Mouse (Mus musculus) layer of hippocampus, adult 9-11 months (tissue): ENCODE measurements around the gene Trmt44.
A peak's percentile ranks its signal among the peaks of the same experiment; 100 is the strongest.

ENCODE experiments used
- DNase-seq: peaks from one replicate; pipeline ENCODE4 v3.0.0; 2022

Trmt44 gene

DNA sequence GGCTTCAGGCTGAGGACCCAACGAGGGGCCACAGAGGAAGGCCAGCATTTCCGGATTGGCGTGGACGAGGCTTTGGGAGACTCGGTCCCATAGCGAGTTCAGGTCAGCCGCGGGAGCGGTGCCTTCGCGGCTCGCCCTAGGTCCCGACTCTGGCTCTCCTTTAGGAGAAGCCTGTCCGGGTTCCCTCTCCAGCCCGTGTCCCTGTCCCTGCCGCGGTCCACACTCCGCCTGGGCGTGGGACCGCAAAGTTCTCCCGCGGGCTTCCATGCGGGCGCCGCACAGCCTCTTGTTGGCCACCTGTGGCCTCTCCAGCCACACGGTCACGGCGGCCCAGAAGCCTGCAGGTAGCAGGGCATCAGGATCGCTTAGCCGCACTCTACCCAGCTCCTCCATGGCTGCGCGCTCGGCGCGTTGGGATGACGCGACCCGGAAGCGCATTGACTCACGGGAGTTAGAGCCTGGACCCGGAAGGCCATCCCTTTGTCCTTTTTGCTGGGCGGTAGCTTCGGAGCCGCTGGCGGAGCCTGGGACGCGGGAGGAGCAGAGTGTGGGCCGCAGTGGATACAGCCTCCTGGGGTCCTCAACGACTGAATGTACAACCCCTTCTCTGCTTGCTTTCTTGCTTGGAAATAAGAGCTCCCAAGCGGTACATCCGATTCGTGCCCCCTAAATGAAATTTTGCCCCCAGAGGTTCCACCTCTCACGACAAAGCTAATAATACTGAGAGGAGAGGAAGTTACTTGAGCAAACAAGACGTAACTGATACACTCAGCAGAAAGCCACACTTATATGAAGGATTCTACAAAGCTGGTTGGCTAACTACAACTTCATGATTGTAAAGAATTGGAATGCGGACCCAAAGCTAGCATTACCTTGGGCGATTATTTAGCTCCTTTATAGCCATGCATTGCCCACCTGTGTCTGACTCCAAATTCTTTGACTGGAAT lies at the start of gene Trmt44:
TSS of gene Trmt44 (minus strand) at position 418 of the 947 bp plus-strand sequence.
- DNase-seq: peak; percentile 91

DNA sequence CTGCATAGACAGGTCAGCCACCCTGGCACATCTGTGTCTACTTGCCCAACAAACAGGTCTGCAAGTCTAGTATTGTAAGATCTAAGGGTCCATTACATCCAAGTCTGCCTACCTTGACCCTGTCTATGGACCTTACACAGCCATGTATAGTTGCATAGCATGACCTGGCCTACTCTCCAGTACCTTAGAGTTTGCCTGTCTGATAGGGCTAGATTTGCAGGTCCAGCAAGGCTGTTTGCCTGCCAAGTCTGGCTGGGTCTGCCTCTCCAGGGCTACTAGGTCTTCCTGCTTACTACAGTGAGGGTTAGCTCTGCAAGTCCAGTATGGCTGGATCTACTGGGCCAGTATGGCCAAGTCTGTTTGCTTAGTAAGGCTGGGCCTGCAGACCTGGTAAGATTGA lies 49.0 kb upstream of the Trmt44 start:
- no peak for DNase-seq

DNA sequence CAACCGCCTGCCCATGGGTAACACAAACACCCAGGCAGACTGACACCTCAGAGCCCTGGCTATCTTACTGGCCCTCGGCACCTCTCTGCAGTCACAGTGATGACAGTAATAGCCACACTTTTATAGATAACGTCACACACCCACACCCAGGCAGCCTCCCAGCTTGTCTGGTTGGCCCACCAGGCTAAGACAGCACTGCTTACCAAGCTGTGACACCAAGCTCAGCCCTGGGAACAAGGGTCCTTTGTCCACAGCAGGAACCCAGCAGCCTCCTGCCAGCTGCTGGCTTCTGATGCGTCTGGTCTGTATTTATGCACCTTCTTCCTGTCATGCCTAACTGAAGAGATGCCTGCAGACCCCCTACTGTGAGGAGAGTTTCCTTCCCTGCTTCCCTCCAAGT lies 46.2 kb upstream of the Trmt44 start:
- DNase-seq: peak; percentile 34

DNA sequence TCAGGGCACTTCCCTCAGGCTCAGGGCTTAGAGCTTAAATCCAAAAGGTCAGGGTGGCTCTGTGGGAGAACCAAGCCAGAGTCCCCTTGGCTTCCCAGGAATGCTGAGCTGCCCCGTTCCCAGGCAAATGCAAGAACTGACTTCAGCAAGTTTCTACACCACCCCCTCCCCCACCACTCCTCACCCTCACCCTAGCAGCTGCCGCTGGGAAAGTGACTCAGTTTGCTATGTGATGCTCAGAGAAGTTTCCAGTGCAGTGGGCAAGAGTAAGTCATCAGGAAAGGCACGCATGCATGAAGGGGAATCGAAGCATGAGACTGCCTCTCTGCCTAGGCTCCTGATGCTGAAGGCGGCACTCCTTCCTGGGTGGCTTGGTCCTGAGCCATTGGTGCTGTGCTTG lies 42.1 kb upstream of the Trmt44 start:
- no peak for DNase-seq

DNA sequence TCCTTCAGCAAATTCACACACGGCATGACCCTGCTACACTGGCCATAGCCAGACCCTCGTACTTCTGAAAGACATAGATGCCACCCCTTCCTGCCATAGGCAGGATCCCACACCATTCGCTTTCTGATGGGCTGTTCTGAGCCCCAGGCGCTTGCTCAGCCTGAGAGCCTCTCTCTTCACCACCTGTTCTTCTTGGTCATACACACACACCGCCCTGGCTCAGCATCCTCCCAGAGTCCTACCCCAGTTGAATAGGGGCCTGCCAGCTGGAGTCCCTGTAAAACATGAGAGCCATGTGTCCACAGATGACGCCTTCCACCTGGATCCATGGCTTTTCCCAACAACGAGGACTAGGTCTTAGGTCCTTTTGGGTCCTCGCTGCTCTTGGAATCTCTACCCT lies 37.9 kb upstream of the Trmt44 start:
- no peak for DNase-seq

DNA sequence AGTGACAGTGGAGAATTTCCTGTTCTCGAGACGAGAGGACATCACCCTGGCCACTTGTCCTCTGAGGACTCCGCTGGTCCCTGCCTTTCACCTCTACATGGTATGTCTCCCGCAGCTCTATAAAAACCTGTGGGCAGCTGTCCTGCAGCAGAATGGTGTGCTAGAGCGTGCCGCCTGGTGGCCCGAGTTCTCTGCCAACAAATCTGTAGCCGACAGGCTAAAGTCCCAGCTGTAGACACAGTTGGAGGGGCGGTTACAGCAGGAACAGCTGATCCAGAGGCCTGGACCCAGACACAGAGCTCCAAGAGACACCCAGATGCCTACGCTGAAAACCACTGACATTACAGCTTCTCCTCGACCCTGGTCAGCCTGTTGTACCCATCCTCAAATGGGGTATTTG lies 37.0 kb upstream of the Trmt44 start:
- peak; percentile 30 for DNase-seq

DNA sequence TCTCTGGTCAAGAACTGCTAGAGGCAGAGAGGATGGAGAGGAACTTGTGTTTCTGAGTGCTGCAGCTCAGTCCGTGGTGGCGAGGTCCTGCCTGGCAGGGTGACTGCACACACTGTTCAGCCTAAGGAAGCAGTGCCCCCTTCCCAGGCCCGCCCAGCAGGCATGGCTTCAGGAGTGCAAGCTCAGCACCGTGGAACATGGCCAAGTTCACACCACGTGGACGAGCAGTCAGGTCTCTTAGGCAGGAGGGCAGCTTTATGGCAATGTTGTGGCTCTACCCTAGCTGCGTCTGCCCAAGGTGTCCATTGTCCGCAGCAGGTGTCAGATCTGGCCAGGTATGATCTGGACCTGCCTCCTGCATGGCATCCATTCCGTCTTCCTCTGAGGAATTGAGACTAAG lies 36.3 kb upstream of the Trmt44 start:
- no peak for DNase-seq

DNA sequence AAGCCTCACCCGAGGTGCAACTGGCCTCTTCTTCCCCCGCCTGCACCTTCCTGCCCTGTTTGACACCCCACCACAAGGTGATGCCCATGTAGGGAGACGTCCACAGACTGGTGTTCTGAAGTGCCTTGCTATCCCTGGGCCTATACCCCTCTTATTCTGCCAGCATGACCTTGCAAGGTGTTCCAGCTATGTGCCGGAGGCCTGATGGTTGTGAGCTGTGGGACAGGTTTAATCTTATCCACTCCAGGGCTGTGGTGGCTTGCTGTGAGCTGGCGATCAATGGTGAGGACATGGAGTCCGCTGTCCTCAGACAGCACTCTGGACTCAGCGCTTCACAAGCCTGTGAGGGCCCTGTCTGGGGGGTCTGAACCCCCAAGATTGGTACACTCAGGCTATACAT lies 35.5 kb upstream of the Trmt44 start:
- no peak for DNase-seq

DNA sequence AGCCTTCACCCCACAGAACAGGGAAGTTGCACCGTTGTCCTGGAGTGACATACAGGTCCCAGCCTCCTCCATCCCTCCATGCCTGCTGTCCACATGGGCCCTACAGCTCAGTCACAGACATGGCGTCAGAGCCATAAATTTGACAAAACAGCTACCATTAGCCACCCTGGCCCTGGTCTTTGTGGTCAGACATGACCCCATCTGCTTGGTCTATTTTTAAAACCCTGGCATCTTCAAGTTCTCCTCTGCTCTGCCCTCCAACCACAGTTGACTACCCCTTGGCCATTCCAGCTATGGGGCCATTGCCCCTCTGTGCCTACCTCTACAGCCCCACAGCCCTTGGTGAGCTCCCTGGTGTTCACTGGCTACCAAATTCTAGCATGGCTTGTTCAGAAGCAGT lies 35.1 kb upstream of the Trmt44 start:
- DNase-seq: no peak

DNA sequence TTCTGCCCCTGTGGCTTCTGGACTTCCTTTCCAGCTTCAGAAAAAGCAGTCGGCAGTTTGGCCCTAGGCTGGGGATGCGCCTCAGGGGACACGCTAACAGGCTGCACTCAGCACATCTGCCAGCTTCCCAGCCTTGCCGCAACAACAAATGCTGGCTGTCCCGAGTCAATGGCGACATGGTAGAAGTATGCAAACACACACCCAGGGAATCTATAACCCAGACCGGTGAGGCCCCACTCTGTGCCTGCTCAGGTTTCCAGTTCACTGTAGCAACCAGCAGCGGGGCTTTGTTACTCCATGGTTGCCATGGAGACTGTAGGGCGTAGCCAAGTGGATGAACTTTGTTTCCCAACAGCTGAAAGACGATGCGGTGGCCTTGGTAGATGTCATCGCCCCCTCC lies 34.5 kb upstream of the Trmt44 start:
- DNase-seq: no peak

DNA sequence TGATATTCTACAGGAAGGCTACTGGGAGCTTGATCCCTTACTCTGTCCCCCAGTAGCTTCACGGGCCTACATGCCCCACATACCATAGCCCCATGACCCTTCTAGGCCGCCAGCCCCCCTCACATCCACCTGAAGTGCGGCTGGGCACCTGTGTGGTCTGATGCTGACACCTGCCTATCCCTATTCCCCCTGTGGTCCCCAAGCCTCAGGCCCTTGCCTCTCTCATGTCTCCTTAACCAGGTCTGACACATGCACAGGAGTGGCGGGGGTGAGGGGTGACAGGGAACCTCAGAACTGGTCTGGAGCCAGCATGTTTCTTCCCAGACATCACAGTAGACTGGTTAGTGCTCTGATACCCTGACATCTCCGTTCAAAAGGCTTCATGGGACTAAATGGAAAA lies 33.7 kb upstream of the Trmt44 start:
- DNase-seq: no peak

DNA sequence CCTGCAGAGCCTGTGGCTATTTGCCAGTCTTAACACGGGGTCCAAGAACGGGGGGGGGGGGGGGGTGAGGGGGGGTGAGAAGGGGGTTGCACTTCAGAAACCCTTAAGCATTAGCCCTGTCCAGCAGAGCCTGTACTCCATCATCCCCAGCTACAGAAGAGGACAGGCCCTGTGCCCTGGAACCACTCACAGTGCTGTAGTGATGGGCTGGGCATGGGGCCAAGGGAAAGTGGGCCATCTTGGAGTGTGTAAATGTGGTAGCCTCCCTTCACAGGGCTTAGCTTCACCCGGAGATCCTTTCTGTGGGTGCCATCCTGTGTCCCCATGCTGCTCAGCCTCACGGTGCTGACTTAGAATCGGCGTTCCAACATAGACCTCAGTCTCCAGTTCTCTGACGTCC lies 32.9 kb upstream of the Trmt44 start:
- DNase-seq: no peak

DNA sequence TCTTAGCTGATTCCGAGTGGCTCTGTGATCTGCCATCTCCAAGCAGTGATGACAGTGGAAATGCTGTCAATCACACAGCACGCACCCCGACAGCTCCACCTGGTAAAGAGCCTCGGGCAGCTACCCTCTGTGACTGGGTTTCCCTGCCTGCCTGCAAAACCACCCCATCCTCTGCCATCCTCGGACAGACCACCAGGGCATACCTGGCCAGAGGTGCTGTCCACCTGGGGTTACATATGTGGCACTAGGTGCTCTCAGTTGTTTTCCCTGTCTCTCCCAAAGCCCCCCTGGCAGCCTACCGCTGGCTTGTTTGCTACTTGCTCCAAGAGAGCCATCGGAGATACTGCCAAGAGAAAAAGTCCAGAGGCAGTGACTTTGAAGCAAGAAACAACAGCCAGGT lies 31.9 kb upstream of the Trmt44 start:
- no peak for DNase-seq

DNA sequence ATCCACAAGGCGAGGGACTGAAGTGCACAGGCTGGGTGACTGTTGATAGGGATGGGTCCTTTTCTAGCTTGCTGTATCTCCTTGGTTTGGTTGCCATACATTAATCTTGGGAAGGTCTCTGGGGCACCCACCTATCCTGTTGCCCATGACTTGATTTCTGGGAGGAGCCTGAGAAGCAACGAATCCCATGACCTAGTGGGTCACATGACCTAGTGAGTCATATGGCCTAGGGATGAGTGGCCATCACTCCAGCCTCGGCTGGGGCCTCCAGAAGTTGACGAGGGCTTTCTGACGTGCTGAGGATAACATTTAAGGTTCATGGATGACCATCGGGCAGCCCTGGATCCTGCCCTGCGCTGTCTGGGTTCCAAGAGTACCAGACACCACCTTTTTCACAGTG lies 30.5 kb upstream of the Trmt44 start:
- no peak for DNase-seq

DNA sequence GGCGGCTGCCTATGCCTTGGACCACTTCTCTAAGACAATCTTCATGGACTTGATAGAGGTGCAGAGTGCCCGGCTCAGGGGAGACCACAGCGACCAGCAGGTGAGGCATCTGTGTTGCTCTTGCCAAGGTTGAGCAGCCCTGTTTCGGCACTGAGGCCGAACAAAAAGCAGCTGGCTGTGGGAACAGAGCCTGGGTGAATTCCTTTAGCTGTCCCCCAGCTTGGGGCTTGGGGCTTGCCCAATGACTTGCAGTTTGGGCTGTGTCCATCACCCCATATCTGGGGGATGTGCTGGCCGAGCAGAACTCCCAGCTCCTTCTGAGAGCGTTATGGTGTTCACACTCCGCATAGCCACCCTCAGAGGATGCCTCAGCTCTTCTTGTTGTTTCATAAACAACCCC lies 26.7 kb upstream of the Trmt44 start:
- DNase-seq: no peak

DNA sequence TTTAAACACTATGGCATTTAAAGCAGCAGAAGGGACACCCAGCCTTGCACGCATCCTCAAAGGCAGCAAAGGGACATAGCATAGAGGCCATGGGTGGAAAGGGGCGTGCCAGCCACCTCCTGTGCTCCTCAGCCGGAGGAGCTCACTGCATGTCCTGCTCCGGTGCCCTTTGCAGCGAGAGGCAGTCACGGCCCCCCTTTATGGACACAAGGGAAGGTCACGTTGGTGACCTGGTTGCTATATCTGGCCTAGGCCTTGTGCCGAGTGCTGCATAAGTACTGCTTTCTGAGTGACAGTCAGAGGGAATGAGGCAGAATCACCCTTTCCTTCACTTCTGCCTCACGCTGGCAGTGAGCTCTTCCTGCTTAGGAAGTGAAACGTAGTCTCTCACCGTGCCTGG lies 25.4 kb upstream of the Trmt44 start:
- DNase-seq: no peak

DNA sequence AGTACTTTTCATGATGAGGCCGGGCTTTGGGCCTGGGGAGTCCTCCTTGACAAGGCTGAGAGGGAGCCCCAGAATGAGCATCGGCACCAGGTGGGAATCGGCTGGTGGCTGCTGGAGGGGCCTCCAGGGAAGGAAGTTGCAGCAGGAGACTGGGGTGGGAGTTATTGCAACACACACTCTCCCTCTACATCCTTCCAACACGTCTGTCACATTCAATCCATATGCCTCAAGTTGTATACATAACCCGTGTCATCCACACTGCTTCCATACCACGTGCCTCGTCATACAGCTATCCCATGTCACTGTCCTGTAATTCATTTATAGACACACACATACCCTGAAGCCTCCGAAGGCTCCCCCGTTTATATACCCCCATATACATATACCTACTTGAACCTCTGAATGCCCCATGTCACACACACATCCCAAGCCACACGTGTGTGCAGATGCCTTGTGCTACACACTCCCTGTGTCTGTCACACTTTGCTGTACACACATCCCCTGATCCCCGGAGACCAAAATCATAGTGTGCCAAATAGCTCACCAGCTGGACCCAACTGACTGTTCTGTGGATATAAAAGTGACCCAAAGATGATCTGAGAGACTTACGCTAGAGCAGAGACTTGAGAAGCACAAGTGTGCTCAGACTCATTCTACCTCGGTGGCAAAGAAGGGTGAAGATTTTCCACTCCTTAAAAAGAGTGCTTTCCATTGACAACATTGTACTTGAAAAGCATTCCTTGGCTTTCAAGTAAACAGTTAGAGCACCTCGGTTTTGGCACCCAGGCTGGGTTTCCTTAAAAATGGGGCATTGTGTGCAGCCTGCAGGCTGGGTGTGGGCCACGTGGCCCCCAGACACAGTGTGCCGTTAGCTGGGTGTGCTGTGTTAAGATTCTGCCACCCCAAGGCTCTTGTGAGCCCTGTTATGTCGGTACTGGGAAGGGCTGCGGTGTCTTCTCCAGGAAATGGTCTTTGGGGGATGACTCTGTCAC lies 21.6 kb upstream of the Trmt44 start:
- DNase-seq: no peak

DNA sequence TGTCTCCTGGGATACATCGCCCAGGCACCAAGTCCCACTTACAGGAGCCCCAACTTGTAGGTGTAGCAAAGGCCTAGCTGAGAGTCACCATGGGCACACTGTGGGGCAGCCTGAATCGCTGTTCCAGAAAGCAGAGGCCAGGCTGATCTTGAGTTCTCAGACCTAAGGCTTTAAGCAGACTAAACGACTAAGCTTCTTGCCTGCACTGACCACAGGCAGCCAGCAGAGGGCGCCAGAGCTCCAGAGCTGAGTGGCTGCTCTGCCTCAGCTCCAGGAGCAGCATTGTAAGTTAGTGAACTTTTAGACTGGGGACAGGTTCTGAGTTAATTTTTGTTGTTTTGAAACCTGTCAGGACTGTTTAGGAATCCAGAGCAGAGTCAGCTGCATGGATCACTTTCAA lies 20.8 kb upstream of the Trmt44 start:
- peak; percentile 28 for DNase-seq

DNA sequence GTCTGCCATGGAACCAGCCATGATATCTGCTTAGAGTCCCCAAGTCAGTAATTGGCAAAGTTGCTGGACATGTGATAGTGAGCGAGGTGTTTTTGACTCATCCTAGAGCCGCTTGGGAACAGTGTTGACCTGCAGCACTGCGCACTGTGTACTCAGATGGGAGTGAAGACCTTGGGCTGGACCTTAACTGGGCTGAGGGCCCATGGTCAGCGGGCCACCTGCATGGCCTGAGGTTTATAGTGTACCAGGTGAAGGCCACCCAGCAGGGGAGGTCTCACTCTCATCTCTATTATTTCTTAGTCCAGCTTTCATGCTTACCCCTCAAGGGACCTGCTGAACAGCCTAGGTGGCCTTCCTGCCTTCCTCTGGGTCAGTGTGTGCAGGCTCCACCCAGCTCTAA lies 19.9 kb upstream of the Trmt44 start:
- DNase-seq: no peak

DNA sequence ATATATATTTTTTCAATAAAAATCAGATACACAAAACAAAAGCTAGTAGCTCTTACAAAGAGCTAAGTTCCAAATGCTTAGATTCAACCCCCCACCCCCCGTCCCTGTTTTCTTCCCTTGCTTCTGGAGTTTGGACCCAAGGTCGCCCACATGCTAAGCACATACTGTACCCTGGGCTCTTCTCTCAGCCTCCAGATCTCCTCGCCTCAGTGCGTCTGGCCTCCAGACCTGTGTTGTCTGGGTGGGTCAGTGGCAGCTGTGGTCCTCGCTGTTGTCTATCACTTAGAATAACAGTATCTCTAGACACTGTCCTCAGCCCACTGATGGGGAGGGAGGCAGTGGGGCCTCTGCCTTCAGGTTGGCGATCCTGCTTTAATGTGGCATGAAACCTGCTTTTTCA lies 18.4 kb upstream of the Trmt44 start:
- no peak for DNase-seq

DNA sequence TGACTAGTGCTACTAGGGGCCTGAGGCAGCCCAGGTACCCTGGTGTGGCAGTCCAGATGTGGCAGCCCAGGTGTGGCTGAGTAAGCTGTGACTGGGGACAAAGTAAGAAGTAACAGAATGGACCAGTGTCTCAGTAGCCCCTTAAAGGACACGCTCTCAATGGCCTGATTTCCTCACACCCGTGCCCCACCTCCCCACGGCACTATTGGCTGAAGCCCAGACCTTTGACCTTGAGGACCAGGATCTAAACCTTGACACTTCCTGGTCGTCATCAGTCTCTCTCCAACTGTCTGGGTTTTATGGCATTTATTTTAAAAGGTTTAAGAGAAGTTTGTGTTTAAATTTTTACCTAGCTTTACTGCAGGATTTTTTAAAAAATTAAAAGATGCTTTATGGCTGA lies 18.0 kb upstream of the Trmt44 start:
- DNase-seq: no peak

DNA sequence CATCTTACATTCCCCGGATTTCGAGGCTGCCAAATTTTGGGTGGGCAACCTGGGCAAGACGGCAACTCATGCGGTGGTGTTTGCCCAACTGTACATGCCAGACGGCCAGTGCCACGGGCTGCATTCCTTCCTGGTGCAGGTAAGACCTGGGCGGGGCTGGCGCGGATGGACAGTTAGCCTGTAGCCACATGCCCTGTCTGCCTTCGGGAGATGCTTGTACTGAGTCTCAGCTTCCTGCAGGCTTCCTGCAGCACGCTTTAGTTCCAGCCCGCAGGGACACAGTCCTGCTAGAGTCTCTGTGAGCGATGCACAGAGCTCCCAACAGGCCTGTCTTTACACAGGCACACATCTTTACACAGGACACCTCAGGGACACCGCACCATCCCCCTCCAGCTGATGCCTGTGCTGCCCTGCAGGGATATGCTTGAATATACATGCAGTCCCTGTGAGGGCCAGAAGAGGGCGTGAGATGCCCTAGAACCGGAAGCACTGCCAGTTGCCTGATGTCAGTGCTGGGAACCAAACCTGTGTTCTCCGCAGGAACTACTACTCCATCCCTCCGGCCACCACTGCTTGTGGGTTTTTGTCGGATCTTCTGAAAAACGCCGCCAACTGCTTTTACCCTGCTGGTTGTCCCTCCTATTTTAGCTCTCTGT lies 17.3 kb upstream of the Trmt44 start:
- no peak for DNase-seq

DNA sequence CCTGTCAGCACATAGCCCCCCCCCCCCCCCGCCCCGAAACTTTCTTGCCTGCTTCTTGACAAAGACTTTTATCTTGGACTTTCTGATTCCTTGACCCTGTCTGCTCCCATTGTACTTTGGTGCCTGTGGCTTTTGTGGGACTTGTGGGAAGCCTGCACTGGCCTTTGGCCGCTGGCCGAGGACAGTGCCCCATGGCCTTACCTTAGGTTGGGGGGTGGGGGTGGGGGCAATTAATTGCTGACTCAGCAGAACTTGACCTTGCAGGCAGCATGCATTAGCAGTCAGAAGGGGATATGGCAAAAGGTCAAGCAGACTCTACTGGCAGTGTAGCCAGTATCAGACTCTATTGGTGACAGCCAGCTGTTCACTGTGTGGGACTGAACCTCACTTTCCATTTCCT lies 16.6 kb upstream of the Trmt44 start:
- no peak for DNase-seq
